Mouse (Mus musculus) erythroblast, adult 5-6 weeks (primary cell): ENCODE data around the gene Dhrs7b. TPM values are rescaled to one million over a fixed set of nuclear protein-coding genes. Genes with fewer than 3 reads are reported as not detected.
"Not testable (repeated sequence)": the region's sequence is repeated elsewhere in the genome, so short reads cannot be mapped to it uniquely, and the experiment has no call there.

Experiments
- ATAC-seq: replicated peaks from 2 replicates; pipeline ENCODE4 v1.8.0; 2016; ENCODE audit warnings: moderate number of reproducible peaks, mild to moderate bottlenecking, moderate TSS enrichment, inconsistent platforms; ENCODE audit not compliant: poor library complexity, low FRiP score, severe bottlenecking
- total RNA-seq, 2 experiments: library from RNA; stranded (forward) in 1 of 2; stranded (reverse) in 1 of 2; fragments of 150-400 nt in 1 of 2; fragments of 200-764, 138-1000 nt in 1 of 2; gene quantifications; 2 replicates each; pipeline versions ENCODE4 v1.2.3 to v1.2.4; 2015 to 2017; ENCODE audit warnings: low replicate concordance in 2 of 2

The Dhrs7b gene
- total RNA-seq, 2 experiments from 2014 or later: 1.4 to 2.3 TPM

DNA sequence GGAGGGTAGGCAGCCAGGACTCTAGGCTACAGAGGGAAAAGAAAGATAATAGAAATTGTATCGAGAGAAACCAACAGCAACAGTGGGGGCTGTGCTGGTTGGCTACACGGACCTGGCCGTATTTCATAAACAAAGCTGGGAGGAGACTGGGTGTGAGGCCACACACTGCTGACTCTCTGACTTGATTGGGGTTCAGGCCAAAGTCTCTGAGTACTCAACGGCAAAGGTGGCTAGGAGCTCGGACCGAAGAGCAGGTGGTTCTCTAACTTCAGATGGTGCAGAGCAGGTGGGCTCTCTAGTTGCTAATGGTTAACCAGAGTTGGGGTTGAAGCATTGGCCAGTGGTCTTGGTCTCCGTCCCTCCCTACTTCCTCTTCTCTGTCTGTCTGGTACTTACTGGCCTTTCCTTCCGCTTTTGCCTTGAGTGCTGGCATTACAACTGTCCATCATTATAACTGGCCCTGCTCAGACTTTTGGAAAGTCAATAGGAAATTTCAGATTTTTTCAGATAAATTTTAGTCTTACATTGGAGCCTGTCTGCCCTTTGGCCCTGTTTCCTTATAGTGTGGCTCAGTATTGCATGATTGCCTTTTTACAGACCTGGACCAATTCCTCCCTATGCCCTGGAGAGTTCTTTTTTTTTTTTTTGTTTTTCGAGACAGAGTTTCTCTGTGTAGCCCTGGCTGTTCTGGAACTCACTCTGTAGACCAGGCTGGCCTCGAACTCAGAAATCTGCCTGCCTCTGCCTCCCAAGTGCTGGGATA lies 7.4 kb downstream of the Dhrs7b start:
- no peak for ATAC-seq

DNA sequence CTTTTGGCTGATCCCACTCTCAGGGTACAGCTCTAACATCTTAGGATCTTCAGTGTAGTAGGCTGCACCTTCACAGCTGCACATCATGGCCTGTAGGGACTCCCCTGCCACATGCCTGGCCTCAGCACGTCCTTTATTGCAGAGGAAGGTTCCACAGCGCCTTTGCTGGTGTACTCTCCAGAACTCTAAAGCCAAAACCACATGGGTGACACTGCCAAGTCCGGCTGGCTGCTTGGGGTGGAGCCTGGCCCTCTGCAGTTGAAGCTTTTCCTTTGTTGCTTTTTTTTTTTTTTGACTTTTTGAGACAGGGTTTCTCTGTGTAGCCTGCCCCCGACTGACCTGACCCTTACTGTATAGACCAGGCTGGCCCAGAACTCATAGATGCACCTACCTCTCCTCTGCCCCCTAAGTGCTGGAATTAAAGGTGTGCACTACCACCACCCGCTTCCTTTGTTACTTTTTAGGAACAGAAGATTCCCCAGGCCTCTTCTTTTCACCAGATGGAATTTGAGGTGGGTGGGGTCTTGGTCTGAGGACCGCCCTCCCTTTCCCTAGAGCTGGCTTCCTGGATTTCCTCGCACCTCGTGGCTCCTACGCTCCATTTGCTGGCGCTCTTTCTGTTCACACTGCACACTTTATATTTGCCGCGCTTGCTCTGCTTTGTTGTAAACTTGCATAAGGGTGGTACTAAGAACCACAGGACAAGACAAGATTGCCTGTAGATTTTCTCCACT lies 11.2 kb downstream of the Dhrs7b start:
- no peak for ATAC-seq

DNA sequence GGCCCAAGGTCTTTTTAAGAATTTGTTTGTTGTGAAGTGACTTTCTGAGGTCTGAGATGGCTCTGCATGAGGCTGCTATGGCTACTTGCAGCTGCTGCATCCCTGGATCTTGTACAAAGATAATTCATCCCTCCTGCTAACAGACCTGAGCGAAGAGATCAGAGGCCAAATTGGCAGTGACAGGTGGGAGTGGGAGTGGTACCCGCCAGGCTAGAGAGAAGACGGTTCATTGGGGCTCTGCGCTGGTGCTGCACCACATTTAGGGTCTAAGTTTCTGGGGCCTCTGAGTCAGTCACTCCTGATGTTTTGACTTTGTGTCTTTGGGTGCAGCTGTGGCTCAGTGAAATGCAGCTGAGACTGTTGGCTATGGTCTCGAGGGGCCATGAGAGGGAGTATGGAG lies 13.0 kb downstream of the Dhrs7b start:
- ATAC-seq: no peak

DNA sequence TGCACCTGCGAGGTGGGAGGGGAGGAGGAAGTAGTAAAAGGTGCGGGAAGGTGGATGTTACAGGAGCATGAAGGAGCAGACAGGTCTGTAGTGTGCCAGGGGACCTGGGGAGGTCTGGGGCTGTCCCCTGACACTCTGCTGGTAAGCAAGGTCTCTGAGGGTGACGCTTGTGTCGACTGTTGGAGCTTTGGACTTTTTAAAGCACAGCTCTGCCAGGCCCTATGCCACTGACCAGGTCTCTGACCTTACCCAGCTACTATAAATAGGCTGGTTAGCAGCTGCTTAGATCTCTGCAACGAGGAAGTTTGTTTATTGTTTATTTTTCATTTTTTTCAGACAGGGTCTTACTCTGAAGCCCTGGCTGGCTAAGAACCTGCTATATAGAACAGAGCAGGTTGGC lies 15.0 kb downstream of the Dhrs7b start:
- ATAC-seq: no peak

DNA sequence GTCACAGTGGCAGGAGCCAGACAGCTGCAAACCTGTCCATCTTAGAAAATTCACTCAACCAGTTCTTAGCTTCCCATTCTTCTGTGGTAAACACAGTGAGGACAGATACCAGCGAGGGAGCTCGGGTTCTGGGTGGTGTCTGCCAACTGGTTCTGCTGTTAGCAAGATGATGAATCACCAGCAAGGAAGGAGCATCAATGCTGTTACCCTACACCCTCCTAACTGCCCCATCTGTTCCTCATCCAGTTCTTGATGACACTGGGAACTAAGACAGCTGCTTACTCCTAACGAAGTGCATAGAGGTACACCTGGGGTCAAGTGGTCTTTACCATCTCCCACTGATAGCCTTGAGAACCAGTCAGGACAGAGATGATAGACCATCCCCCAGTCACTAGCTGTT lies 26.2 kb downstream of the Dhrs7b start:
- no peak for ATAC-seq

DNA sequence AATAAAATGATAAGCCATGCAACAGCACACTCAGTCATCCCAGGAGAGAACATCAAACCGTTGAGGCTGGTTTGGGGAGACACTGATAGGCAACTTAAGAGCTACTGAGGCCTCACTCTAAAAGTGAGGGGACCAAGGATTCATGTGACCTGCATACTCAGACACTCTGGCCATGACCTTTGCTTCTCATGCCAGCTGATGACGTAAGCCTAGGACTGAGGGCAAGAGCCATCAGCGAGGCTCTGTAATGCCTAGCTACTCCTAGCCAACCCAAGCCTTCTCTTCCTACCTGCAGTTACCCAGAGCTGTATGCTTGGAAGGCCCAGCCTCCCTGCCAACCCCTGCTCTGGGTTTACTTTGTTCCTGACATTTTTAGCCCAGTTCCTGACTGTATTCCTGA lies 31.6 kb downstream of the Dhrs7b start:
- ATAC-seq: no peak

DNA sequence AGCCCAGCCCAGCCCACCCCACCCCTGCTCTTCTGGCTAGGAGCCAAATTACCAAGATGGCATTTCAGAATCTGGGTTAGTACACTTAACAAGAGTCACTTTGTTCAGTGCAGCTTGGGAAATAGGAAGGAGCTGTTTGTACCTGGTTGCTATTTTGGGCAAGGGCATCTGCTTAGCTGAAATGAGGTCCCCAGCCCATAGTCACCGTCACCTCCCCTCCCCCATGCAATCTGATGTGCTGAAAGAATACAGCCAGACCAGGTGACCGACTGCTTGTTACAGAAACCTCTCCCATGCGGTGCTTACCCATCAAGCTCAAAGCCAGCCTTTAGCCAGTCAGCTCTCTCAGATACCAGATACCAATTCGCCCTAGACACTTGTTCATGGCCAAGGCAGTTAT lies 32.8 kb downstream of the Dhrs7b start:
- no peak for ATAC-seq

DNA sequence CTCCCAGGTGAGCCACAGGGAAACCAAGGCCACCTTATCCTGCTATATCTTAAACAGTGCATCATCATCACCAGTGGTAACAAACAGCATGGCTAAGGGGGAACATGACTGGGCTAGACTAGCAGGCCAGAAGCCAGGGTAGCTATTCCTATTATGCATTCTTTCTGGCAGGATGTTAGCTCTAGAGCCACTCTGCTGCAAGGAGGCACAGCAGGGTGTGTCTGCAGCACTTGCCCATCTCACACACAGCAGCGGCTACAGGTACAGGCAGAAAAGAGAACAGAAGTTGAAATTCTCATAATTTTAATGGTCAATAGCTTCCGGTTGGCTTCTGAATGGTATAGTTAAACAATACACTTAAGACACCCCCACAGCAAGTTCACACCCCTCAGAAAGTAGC lies 33.7 kb downstream of the Dhrs7b start:
- ATAC-seq: no peak

DNA sequence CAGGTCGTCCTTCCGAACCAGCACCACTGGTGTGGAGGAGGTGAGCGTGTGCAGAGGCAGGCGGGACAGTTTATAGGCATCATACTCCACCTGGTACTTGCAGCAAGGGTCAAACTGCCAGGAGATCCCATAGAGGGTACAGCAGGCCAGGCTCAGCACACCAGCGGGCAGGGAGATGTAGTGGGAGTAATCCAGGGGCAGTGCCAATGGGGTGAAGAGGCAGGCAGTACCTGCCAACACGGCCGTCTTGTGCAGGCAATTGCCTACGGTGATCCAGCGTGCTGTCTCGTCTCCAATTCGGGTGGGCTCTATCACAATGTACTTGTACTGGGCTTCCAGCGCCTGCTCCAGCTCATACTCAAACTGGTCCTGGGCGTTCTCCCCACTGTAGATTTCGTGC lies 34.5 kb downstream of the Dhrs7b start:
- ATAC-seq: no peak

DNA sequence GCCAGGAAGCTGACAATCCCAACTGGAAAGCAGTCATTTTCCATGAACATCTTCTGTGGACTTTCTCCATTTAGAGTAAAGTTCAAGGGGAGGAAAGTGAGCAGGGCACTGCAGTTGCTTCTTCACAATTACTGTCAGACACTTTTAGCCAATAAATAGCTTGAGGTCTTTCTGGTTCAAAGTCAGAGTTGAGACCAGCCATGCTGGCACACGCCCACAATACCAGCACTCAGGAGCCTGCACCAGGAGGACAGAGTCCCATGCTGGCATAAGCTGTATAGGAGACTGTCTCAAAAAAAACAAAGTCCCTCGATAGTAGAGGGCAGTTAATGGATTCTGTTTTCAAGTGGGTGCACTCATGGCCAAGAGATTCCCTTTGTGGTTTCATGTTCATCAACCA lies 35.6 kb downstream of the Dhrs7b start:
- no peak for ATAC-seq

DNA sequence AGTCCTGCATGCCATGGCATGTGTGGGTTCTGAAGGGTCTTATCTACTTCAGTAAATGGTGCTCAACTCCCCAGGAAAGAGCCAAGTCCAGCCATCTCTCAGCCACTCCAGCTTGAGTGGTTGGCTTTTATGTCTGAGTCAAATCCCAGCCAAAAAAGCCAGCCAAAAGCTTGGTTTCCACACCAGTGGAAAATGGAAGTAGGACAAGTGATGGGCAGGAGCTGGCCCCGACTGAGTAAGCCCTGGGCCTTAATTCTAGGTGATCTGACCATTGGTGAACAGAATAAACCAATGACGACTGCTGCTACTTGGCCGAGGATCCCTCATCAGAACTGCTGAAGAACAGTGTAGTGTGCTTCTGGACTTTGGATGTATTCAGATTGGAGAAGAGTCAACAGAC lies 37.0 kb downstream of the Dhrs7b start:
- ATAC-seq: no peak

DNA sequence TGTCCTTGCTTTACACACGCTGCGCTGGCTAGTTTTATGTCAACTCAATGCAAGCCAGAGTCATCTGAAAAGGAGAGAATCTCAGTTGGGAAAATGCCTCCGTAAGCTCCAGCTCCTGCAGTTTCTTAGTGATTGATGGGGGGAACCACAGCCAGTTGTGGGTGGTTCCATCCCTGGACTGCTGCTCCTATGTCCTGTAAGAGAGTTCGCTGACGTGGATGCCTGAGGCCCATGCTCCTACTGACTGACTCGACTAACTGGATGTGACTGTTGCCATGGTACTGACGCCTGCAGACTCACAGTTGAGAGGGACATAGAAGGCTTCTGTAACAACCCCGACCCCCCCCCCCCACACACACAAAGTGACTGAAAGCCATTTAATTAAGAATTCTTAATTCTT lies 37.5 kb downstream of the Dhrs7b start:
- ATAC-seq: no peak

DNA sequence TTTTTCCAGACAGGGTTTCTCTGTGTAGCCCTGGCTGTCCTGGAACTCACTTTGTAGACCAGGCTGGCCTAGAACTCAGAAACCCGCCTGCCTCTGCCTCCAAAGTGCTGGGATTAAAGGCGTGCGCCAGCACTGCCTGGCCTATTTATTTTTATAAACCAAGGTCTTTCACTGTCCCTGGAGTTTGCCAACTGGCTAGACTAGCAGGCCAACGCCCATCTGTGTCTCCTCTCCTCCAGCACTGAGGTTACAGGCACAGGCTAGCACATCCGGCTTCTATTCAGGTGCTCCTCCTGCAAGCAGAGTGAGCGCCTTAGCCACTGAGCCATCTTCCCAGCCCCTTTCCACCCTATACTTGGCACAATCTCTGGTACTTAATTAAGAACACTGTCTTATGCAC lies 39.0 kb downstream of the Dhrs7b start:
- not testable (repeated sequence) for ATAC-seq

DNA sequence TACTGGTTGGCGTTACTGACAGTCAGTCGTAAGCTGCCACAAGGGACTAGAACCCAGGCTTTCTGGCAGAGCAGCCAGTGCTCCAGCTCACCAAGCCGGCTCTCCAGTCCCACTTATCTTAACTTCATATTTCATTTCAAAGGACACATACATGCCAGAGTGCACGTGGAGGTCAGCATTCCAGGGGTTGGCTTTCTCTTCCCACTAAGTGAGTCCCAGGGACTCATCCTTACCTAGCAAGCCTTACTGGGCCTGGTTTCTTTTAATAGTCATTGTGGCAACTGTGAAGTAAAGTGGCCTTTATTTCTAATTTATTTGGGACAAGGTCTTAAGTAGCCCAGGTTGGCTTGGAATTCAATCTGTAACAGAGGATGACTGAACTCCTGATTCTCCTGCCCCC lies 41.0 kb downstream of the Dhrs7b start:
- ATAC-seq: no peak

DNA sequence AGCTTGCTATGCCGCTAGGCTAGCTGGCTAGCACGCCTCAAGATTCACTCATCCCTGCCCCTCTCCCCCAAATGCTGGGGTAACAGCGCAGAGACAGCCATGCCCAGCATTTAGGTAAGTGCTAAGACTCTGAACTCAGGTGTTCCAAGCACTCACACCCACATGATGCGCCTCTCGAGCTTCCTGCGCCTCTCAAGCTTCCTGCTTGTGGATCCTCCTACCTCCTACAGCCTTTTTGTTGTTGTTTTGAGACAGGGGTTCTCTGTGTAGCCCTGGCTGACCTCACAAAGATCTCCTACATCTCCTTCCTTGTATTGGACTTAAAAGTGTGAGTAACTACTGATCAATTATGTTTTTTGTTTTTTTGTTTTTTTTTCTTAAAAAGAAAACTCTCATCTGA lies 42.7 kb downstream of the Dhrs7b start:
- no peak for ATAC-seq

DNA sequence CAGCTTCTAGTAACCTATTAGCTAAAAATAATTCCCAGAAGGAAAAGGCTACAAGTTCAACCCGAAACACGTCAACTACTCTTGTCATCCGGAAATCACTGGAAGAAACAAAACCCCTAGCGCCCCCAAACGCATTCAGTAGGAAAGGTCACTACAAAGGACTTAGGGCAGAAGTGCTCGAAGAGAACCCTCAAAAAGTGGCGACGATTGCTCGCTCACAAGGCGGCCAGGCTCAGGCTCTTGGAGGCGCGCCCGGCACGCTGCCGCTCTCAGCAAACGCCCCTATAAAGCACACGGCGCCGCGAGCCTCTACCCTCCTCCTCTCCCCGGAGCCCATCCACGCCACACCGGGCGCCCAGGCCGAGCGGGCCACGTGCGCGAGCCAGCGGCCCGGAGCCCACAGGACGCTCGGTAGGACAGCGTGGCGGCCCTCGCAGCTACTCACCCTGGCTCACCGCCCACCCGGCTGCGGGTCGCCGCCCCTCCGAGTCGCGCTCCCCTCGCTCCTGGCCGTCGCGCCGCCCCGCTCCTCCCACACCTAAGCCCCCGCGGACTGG lies 47.7 kb downstream of the Dhrs7b start:
- ATAC-seq: peak; percentile 53

DNA sequence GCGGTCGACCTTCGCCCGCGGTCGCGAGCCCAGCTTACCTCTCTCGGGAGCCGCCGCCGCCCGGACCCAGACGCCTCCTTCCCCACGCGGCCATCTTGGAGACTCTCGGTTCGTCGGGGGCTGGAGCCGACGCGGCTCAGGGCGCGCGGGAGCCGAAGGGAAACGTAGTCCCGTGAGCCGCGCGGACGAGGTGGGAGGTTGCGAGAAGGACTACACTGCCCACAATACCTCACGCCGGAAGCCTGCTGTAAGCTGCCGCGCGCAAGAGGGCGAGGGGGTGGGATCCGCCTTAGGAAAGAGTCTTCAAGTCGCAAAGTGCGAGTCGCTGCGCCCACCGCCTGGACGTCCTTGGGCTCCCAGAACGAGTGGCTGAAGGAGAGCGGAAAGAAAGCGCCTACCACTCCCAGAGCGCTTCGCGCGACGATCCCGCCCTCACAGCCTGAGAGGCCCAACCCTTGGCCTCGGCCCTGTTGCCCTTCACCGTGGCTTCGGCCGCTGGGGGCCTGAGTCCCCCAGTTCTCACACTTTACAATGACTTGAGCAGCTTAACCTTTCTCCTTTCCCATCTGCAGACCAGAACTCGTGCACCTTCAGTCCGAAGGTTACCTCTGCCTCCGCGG lies 48.4 kb downstream of the Dhrs7b start, which contains the start of gene Tmem11:
Gene Tmem11 (minus strand): TSS at position 598 of the 620 bp plus-strand sequence.
- peak; percentile 95 for ATAC-seq

DNA sequence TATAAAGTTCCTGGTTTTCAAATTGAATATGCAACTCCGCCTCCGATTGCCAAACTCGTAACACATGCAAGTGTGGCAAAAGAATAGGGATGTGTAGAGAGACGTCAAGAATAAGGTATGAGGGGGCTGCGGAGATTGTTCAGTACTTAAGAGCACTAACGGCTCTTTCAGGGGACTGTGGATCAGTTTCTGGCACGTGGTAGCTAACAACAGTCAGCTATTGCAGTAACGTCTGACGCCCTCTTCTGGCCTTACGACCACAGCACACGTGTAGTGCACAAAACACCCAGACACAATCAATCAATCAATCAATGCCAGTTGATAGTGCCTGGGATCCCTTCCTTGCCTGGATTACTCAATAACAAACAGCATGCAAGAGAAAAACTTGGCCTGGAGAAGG lies 49.0 kb downstream of the Dhrs7b start:
- peak; percentile 68 for ATAC-seq

DNA sequence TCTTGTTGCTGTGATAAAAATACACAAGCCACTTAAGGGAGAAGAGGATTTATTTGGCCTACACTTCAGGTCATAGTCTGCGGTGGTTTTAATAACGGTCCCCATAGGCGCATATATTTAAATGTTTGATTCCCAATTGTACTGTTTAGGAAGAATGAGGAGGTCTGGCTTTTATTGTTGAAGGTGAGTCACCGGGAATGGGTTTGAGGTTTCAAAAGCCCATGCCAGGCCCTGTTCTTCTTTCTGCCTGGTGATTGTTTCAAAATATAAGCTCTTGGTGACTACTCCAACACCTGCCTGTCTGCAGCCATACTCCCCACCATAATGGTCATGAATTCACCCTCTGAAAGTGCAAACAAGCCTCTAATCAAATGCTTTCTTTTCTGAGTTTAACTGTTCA lies 50.1 kb downstream of the Dhrs7b start:
- ATAC-seq: no peak

DNA sequence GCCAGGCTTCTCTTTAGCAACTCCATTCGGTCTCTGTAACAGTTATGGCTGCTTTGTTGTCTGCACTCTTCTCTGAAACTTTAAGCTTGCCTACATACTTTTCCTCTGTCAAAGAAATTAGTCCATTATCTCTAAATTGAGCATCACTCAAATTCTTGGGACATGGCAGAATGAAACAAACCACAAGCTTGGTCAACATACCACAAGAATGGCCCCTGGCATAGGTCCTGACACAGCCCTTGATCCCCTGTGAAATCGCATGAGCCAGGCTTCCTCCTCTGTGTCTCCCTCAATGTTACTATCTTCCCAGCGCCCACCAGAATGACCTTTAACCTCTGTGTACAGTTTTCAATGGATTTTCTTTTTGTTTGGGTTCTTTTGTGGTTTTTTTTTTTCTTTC lies 52.0 kb downstream of the Dhrs7b start:
- ATAC-seq: no peak

DNA sequence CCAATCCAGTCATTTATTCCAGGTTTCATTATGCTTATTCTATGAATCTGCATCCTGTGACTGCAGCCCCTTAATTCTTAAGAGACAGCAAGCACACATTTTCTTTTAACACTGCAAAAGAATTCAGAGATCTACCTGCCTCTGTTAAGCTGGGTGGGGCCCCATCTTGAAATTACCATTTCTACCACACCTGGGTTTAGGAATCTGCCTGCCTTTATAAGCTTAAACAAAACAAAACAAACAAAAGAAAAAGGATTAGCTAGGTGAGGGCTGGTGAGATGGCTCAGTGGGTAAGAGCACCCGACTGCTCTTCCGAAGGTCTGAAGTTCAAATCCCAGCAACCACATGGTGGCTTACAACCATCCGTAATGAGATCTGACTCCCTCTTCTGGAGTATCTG lies 56.6 kb downstream of the Dhrs7b start:
- ATAC-seq: not testable (repeated sequence)
